Mouse (Mus musculus) embryonic facial prominence, embryonic 10.5 days (tissue): Measurements from ENCODE around the gene Kynu. TPM values are rescaled to one million over a fixed set of nuclear protein-coding genes. Genes with fewer than 3 reads are reported as not detected.
A peak's percentile ranks its signal among the peaks of the same experiment; 100 is the strongest.

Experiments used
- DNase-seq: peaks from one replicate; pipeline ENCODE4 v3.0.0-alpha.2; 2017; ENCODE audit warnings: low spot score
- H3K27ac ChIP-seq: fragments of 300-500 bp; sonication (generic); replicated peaks from 2 replicates; pipeline ENCODE4 v1.5.1; 2016; ENCODE audit warnings: mild to moderate bottlenecking
- H3K27me3 ChIP-seq: fragments of 300-500 bp; sonication (generic); replicated peaks from 2 replicates; pipeline ENCODE4 v1.6.1; 2016; ENCODE audit warnings: low read depth, mild to moderate bottlenecking; ENCODE audit not compliant: poor library complexity, severe bottlenecking
- H3K36me3 ChIP-seq: fragments of 300-500 bp; sonication (generic); replicated peaks from 2 replicates; pipeline ENCODE4 v1.6.1; 2016; ENCODE audit warnings: mild to moderate bottlenecking, moderate library complexity
- H3K4me1 ChIP-seq: fragments of 300-500 bp; sonication (generic); 2 replicates; pipeline ENCODE4 v1.6.1; 2016
- H3K4me3 ChIP-seq: fragments of 300-500 bp; sonication (generic); 2 replicates; pipeline ENCODE4 v1.5.1; 2016; ENCODE audit warnings: mild to moderate bottlenecking, moderate library complexity
- H3K9me3 ChIP-seq: fragments of 300-500 bp; sonication (generic); 2 replicates; pipeline ENCODE4 v1.6.1; 2016; ENCODE audit warnings: mild to moderate bottlenecking
- WGBS: fragments of 180-500 bp; shearing (Covaris S2); methylation state at CpG from one replicate; pipeline ENCODE4 v1.1.7; 2016; 5-methylcytosine and 5-hydroxymethylcytosine counted together
- polyA plus RNA-seq: library from polyadenylated mRNA; unstranded; fragments of >200 nt; fragmentation: Nextera tagmentation; extraction: Ambion mirVana; gene quantifications from 2 replicates; pipeline ENCODE4 v1.2.1, GENCODE M21; 2016

The Kynu gene
- polyA plus RNA-seq, 1 experiment from 2014 or later, result 1.5 TPM

- no peaks in the 10 kb centered on the region for H3K9me3 ChIP-seq
- no peaks in the 10 kb centered on the region for H3K27me3 ChIP-seq
- H3K27ac ChIP-seq, result no peak overlapping the region
- no peaks in the 10 kb centered on the region for H3K4me1 ChIP-seq
- H3K36me3 ChIP-seq, result no peaks in the 10 kb centered on the region
- no peak overlapping the region for H3K4me3 ChIP-seq
- 59% methylated on average over 3 of the region's 3 CpGs for whole genome bisulfite sequencing
- no peak for DNase-seq
These were observed 119.0 kb downstream of the Kynu start for GRCm38 (mm10) chr2:43674098-43674497.

GRCm38 (mm10) chr2:43675277-43675676 is 120.1 kb downstream of the Kynu start:
- Histone ChIP-seq H3K4me3 (no peak overlapping the region), H3K27me3 (no peaks in the 10 kb centered on the region), H3K4me1 (no peaks in the 10 kb centered on the region), H3K9me3 (no peaks in the 10 kb centered on the region), H3K27ac (no peak overlapping the region), H3K36me3 (no peaks in the 10 kb centered on the region)
- DNase-seq, result no peak
- 85% methylated on average over 4 of the region's 4 CpGs for WGBS

- Histone ChIP-seq H3K4me1 (no peaks in the 10 kb centered on the region), H3K36me3 (no peaks in the 10 kb centered on the region), H3K27me3 (no peaks in the 10 kb centered on the region), H3K27ac (no peak overlapping the region), H3K4me3 (no peak overlapping the region), H3K9me3 (no peaks in the 10 kb centered on the region)
- 88% methylated on average over 2 of the region's 2 CpGs for WGBS
- DNase-seq, result no peak
These were observed 135.3 kb downstream of the Kynu start for GRCm38 (mm10) chr2:43690402-43690801.

- no peaks in the 10 kb centered on the region for H3K4me1 ChIP-seq
- no peaks in the 10 kb centered on the region for H3K9me3 ChIP-seq
- no peaks in the 10 kb centered on the region for H3K36me3 ChIP-seq
- 90% methylated on average over 2 of the region's 2 CpGs for whole genome bisulfite sequencing
- no peaks in the 10 kb centered on the region for H3K27me3 ChIP-seq
- H3K4me3 ChIP-seq, result no peak overlapping the region
- no peak for DNase-seq
- H3K27ac ChIP-seq, result no peak overlapping the region
These were observed 136.2 kb downstream of the Kynu start for GRCm38 (mm10) chr2:43691290-43691689.

- Histone ChIP-seq H3K27me3 (no peaks in the 10 kb centered on the region), H3K4me1 (no peaks in the 10 kb centered on the region), H3K4me3 (no peak overlapping the region), H3K9me3 (no peaks in the 10 kb centered on the region), H3K27ac (no peak overlapping the region), H3K36me3 (no peaks in the 10 kb centered on the region)
- WGBS, result 90% methylated on average over 3 of the region's 3 CpGs
- no peak for DNase-seq
These were observed 140.5 kb downstream of the Kynu start for GRCm38 (mm10) chr2:43695635-43696034.

- WGBS, result 90% methylated on average over 2 of the region's 2 CpGs
- H3K36me3 ChIP-seq, result no peaks in the 10 kb centered on the region
- H3K4me3 ChIP-seq, result no peak overlapping the region
- no peaks in the 10 kb centered on the region for H3K9me3 ChIP-seq
- DNase-seq, result no peak
- H3K4me1 ChIP-seq, result no peaks in the 10 kb centered on the region
- no peaks in the 10 kb centered on the region for H3K27me3 ChIP-seq
- no peak overlapping the region for H3K27ac ChIP-seq
These were observed 157.5 kb downstream of the Kynu start for GRCm38 (mm10) chr2:43712611-43713138.

GRCm38 (mm10) chr2:43722446-43723103 is 167.4 kb downstream of the Kynu start:
- Histone ChIP-seq H3K4me1 (peaks cover 5% of the 10 kb centered on the region; the same call in 1 of the 2 replicates), H3K36me3 (no peaks in the 10 kb centered on the region), H3K9me3 (no peaks in the 10 kb centered on the region), H3K27me3 (peaks cover 9% of the 10 kb centered on the region; the same call in 1 of the 2 replicates), H3K27ac (0 out of 2 replicates have a peak overlapping the region, but pooled peaks have one; percentile 35), H3K4me3 (peak overlapping the region; percentile 39)
- 21% methylated on average over 14 of the region's 14 CpGs for WGBS
- DNase-seq, result peak; percentile 75

- DNase-seq, result peak; percentile 8
- 0 out of 2 replicates have a peak overlapping the region, but pooled peaks have one; percentile 35 for H3K27ac ChIP-seq
- H3K4me3 ChIP-seq, result peak overlapping the region; percentile 39
- H3K36me3 ChIP-seq, result no peaks in the 10 kb centered on the region
- peaks cover 5% of the 10 kb centered on the region; the same call in 1 of the 2 replicates for H3K4me1 ChIP-seq
- 67% methylated on average over 7 of the region's 7 CpGs for WGBS
- peaks cover 9% of the 10 kb centered on the region; the same call in 1 of the 2 replicates for H3K27me3 ChIP-seq
- no peaks in the 10 kb centered on the region for H3K9me3 ChIP-seq
These were observed 168.0 kb downstream of the Kynu start for GRCm38 (mm10) chr2:43723104-43723541.

- no peak overlapping the region for H3K4me3 ChIP-seq
- peaks cover 5% of the 10 kb centered on the region; the same call in 1 of the 2 replicates for H3K4me1 ChIP-seq
- H3K27ac ChIP-seq, result no peak overlapping the region
- H3K9me3 ChIP-seq, result no peaks in the 10 kb centered on the region
- WGBS, result 83% methylated on average over 5 of the region's 5 CpGs
- peaks cover 9% of the 10 kb centered on the region; the same call in 1 of the 2 replicates for H3K27me3 ChIP-seq
- H3K36me3 ChIP-seq, result no peaks in the 10 kb centered on the region
- no peak for DNase-seq
These were observed 172.1 kb downstream of the Kynu start for GRCm38 (mm10) chr2:43727181-43727580.

GRCm38 (mm10) chr2:43727693-43728092 is 172.6 kb downstream of the Kynu start:
- H3K4me1 ChIP-seq, result peaks cover 5% of the 10 kb centered on the region; the same call in 1 of the 2 replicates
- no peak for DNase-seq
- no peak overlapping the region for H3K4me3 ChIP-seq
- no peaks in the 10 kb centered on the region for H3K36me3 ChIP-seq
- H3K9me3 ChIP-seq, result no peaks in the 10 kb centered on the region
- WGBS, result 79% methylated on average over 8 of the region's 8 CpGs
- peaks cover 9% of the 10 kb centered on the region; the same call in 1 of the 2 replicates for H3K27me3 ChIP-seq
- no peak overlapping the region for H3K27ac ChIP-seq

GRCm38 (mm10) chr2:43728831-43729230 is 173.7 kb downstream of the Kynu start:
- Histone ChIP-seq H3K27ac (no peak overlapping the region), H3K9me3 (no peaks in the 10 kb centered on the region), H3K36me3 (no peaks in the 10 kb centered on the region), H3K4me1 (no peaks in the 10 kb centered on the region), H3K4me3 (no peak overlapping the region), H3K27me3 (peaks cover 9% of the 10 kb centered on the region; the same call in 1 of the 2 replicates)
- no peak for DNase-seq
- WGBS, result 88% methylated on average over 3 of the region's 3 CpGs
